Mouse (Mus musculus): Measurements from ENCODE around the gene Acer3. TPM values are rescaled to one million over a fixed set of nuclear protein-coding genes. Genes with fewer than 3 reads are reported as not detected.

The Acer3 gene
- total and polyA plus RNA-seq, 2 experiments from 2014 or later: 18.1 to 26.8 TPM

DNA sequence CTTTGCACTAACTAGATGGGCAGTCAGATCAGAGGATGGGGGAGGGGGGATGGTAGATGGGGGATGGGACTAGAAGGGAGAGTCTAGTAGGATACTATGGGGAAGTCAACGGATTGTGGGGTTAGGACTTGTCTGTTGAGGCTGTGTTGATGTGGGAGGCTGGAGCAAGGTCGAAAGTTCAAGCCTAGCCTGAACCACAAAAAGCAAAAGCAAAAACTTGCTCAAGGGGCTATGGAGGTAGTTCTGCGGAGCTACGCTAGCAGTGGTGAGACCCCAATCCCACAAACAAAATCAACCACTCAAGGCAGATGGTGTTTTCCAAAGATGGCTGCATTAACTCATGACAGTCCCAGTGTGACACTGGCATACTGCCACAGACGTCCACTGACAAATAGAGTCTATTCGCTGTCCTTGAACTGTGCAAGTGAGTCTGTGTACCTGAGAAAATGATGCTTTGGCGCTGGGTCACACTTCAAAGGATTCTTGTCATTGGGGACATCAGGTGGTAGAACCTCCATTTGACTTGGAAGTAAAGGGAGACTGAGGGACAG is 927 bp downstream of the Acer3 start:
- TF ChIP-seq CTCF (IDR thresholded peaks at IDR 0.05; ENCODE audit: low read depth): no peak
- DNase-seq (ENCODE audit: low spot score): peak; percentile 38
- WGBS: 71% methylated on average over 7 of the region's 7 CpGs

DNA sequence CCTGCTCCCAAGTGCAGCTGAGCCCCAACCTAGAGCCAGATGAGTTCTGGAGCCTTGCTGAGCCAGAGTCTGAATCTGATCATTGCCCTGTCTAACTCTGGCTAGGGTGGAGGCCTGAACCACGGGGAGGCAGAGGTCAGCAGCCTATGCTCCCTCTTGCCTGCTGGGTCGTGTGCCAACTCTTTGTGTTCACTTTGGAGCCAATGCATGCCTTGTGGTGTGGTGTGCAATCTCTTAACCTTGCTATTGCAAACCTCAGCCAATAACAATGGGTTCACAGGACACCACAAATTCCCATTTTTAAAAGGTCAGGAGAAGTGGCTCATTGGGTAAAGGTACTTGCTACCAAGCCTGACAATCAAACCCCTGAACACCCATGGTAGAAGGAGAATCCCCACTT is 4.4 kb downstream of the Acer3 start:
- Histone ChIP-seq H3K9me3 (ENCODE audit: low read length) (no peaks in the 10 kb centered on the region), H3K4me3 (ENCODE audit: low read length) (no peak overlapping the region), H3K36me3 (ENCODE audit: insufficient read depth, low read length) (no peaks in the 10 kb centered on the region), H3K4me1 (ENCODE audit: insufficient read depth, low read length) (no peaks in the 10 kb centered on the region), H3K4me2 (ENCODE audit: low read depth, low read length) (no peak overlapping the region), H3K27ac (no peak overlapping the region), H3K9ac (replicated peaks; ENCODE audit: low read length) (no peak overlapping the region), H3K27me3 (ENCODE audit: insufficient read depth, low read length) (no peaks in the 10 kb centered on the region)
- 29% methylated on average over 2 of the region's 2 CpGs for WGBS
- DNase-seq (ENCODE audit: low spot score) (no peak), ATAC-seq (no peak)
- TF ChIP-seq CTCF (IDR thresholded peaks at IDR 0.05; ENCODE audit: low read depth): no peak

More for the DNA sequence above, 927 bp downstream of the Acer3 start:
- no peak overlapping the region for H3K4me3 ChIP-seq (ENCODE audit: low read length)
- H3K9me3 ChIP-seq (ENCODE audit: low read length): no peaks in the 10 kb centered on the region
- no peaks in the 10 kb centered on the region for H3K27me3 ChIP-seq (ENCODE audit: insufficient read depth, low read length)
- no peak overlapping the region for H3K27ac ChIP-seq
- no peak overlapping the region for H3K4me2 ChIP-seq (ENCODE audit: low read depth, low read length)
- ATAC-seq: no peak
- H3K36me3 ChIP-seq (ENCODE audit: insufficient read depth, low read length): no peaks in the 10 kb centered on the region
- H3K9ac ChIP-seq (replicated peaks; ENCODE audit: low read length): no peak overlapping the region
- peaks cover 9% of the 10 kb centered on the region for H3K4me1 ChIP-seq (ENCODE audit: insufficient read depth, low read length)

DNA sequence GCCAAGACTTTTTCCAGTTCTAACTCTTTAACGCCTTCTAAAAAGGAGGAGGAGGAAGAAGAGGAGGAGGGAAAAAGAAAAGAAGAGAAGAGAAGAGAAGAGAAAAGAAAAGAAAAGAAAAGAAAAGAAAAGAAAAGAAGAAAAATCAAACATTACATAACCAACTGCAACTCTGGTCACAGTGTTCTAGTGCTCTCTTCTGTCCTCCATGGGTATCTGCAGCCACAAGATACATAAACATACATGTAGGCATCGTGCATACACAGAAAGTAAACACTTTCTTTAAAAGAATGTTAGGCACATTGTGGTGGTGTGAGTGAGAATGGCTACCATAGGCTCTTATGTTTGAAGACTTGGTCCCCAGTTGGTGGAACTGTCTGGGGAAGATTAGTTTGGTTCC is 5.9 kb downstream of the Acer3 start:
- Histone ChIP-seq H3K4me3 (ENCODE audit: low read length) (no peak overlapping the region), H3K27ac (no peak overlapping the region), H3K4me2 (ENCODE audit: low read depth, low read length) (no peak overlapping the region), H3K27me3 (ENCODE audit: insufficient read depth, low read length) (no peaks in the 10 kb centered on the region), H3K4me1 (ENCODE audit: insufficient read depth, low read length) (no peaks in the 10 kb centered on the region), H3K9me3 (ENCODE audit: low read length) (no peaks in the 10 kb centered on the region), H3K9ac (replicated peaks; ENCODE audit: low read length) (no peak overlapping the region), H3K36me3 (ENCODE audit: insufficient read depth, low read length) (no peaks in the 10 kb centered on the region)
- TF ChIP-seq CTCF (IDR thresholded peaks at IDR 0.05; ENCODE audit: low read depth): peak; percentile 49
- DNase-seq (ENCODE audit: low spot score) (no peak), ATAC-seq (no peak)
- WGBS: 83% methylated on average over 2 of the region's 2 CpGs

DNA sequence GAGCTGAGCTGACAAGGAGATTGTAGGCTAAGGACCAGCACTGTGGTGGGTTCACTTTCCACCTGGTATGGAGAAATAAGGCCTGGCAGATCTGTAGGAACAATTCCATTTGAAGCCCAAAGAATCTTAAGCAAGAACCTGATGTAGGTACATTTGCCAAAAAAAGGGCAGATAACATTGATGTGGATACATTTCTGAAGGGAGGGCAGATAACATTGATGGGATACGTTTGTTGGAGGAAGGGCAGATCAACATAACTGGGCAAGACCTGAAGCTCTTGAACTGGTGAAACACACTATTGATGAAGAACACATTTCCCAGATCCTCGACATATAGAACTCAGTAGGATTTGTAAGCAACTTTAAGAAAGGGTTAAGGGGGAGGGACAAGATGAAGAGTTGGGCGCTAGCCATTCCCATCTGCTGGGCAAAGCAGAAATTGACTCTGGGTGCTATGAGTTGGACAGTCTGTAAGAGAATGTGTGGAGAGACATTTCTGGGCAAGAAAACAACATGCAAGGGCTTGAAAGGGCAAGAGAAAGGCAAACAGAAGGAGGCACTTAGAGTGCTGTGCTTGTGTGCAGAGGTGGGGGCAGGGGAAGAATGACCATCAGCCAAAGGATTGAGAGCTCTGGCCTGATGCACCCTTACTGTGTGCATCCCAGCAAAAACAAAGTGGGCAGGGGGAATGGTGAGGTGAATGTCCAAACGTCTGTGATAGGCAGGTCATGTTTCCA is 8.7 kb downstream of the Acer3 start:
- 71% methylated on average over 4 of the region's 4 CpGs for WGBS
- Histone ChIP-seq H3K4me2 (ENCODE audit: low read depth, low read length) (no peak overlapping the region), H3K36me3 (ENCODE audit: insufficient read depth, low read length) (no peaks in the 10 kb centered on the region), H3K9ac (replicated peaks; ENCODE audit: low read length) (no peak overlapping the region), H3K4me1 (ENCODE audit: insufficient read depth, low read length) (0 out of 2 replicates have a peak, but pooled peaks cover 10% of the 10 kb centered on the region), H3K27ac (no peak overlapping the region), H3K4me3 (ENCODE audit: low read length) (no peak overlapping the region), H3K9me3 (ENCODE audit: low read length) (no peaks in the 10 kb centered on the region), H3K27me3 (ENCODE audit: insufficient read depth, low read length) (no peaks in the 10 kb centered on the region)
- ATAC-seq (no peak), DNase-seq (ENCODE audit: low spot score) (no peak)
- no peak for TF ChIP-seq CTCF (IDR thresholded peaks at IDR 0.05; ENCODE audit: low read depth)

DNA sequence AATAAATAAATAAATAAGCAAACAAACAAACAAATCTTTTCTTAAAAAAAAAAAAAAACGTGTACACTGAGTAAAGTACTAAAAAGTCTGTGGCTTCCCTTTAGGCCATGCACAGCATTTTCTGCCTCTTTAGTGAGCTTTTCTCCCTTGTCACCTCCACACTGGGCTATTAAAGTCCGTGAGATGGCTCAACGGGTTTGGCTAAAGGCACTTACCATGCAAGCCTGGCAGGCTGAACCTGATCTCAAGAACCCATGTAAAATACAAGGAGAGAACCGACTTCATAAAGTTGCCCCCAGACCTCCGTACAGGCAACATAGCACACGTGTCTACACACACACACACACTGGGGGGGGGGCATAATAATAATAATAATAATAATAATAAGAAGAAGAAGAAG is 10.7 kb downstream of the Acer3 start:
- ATAC-seq (no peak), DNase-seq (ENCODE audit: low spot score) (no peak)
- no peak overlapping the region for H3K27ac ChIP-seq
- TF ChIP-seq CTCF (IDR thresholded peaks at IDR 0.05; ENCODE audit: low read depth): no peak
- H3K4me2 ChIP-seq (ENCODE audit: low read depth, low read length): no peak overlapping the region
- H3K27me3 ChIP-seq (ENCODE audit: insufficient read depth, low read length): no peaks in the 10 kb centered on the region
- H3K9ac ChIP-seq (replicated peaks; ENCODE audit: low read length): no peak overlapping the region
- 60% methylated on average over 6 of the region's 6 CpGs for WGBS
- H3K4me3 ChIP-seq (ENCODE audit: low read length): no peak overlapping the region
- 0 out of 2 replicates have a peak, but pooled peaks cover 11% of the 10 kb centered on the region for H3K4me1 ChIP-seq (ENCODE audit: insufficient read depth, low read length)
- H3K9me3 ChIP-seq (ENCODE audit: low read length): no peaks in the 10 kb centered on the region
- H3K36me3 ChIP-seq (ENCODE audit: insufficient read depth, low read length): no peaks in the 10 kb centered on the region

DNA sequence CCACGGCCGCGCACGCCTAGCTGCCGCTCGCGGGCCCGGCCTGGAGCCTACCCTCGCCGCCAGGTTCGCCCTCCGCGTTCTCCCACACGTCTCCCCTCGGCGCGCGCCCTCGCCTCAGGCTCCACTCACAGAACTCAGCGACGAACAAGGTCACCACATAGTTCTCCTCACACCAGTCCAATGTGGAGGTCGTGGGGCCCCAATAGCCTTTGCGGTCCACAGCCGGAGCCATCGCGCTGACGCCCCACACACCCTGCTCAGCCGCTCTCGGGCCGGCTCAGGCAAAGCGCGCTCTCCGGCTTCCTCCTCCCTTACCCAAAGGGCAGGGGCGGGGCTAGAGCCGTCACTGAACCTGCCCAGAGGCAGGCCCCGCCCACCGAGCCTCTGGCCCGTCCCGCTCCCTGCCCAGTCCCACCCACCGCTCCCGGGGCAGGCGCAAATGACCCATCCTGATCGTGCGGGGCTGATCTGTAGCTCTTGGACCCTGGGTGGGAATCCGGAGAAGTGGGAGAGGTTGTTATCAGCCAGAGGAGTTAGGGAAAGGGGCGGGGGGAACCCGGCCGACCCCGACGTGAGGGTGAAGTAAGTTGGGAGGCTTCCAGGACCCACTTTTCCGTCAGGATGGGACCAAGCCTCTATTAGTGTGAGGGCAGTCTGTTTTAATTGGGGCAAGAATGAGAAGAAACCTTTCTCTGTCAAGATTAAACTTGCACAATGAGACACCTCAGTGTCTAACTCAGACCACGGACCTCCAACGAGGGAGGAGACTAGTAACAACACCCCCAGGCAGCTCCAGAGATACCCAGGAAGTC is 11.6 kb downstream of the Acer3 start:
- ATAC-seq: peak; percentile 98
- under 1% methylated on average over 53 of the region's 53 CpGs for WGBS

More for the DNA sequence above, 11.6 kb downstream of the Acer3 start:
- no peaks in the 10 kb centered on the region for H3K27me3 ChIP-seq (ENCODE audit: insufficient read depth, low read length)
- H3K27ac ChIP-seq: peak overlapping the region; percentile 80
- peak overlapping the region; percentile 72 for H3K4me2 ChIP-seq (ENCODE audit: low read depth, low read length)
- H3K9me3 ChIP-seq (ENCODE audit: low read length): no peaks in the 10 kb centered on the region
- no peaks in the 10 kb centered on the region for H3K36me3 ChIP-seq (ENCODE audit: insufficient read depth, low read length)
- H3K9ac ChIP-seq (replicated peaks; ENCODE audit: low read length): peak overlapping the region; percentile 81
- 0 out of 2 replicates have a peak, but pooled peaks cover 11% of the 10 kb centered on the region for H3K4me1 ChIP-seq (ENCODE audit: insufficient read depth, low read length)
- peak; percentile 13; the same call in 1 of the 2 replicates for TF ChIP-seq CTCF (IDR thresholded peaks at IDR 0.05; ENCODE audit: low read depth)
- H3K4me3 ChIP-seq (ENCODE audit: low read length): peak overlapping the region; percentile 80
- DNase-seq (ENCODE audit: low spot score): peak; percentile 95

All from hindbrain, postnatal 0 days (tissue).